12 mouse cellular contexts compared by ENCODE assay signal in the genomic region with DNA sequence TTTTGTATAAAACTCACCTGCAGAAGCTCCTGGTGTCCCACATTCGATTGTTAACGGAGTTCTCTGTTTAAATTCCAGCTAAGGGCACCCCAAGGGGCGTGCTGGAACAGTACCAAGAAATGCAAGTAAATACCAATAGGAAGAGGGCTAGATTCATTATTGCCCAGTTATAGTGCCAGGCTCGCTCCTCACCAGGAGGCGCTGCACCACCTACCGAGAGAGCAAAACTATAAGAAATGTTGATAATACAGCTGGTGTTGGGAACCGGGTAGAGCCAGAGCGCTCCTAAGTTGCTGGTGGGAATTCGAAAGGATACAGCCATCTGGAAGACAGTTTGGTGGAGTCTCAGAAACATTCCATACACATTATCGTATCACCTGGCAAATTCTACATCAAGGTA. TPM values are rescaled to one million over a fixed set of nuclear protein-coding genes. Genes with fewer than 3 reads are reported as not detected.
A peak's percentile ranks its signal among the peaks of the same experiment; 100 is the strongest.
DNase-seq lines count a peak whose midpoint lies in the region; ATAC-seq and TF ChIP-seq lines count a peak whose summit lies in the region.
"Had no signal": no experiment of that assay in that cellular context is flagged by ENCODE, and none has a peak within 500 bp of the region (broad histone marks: within the 10 kb centered on the region; RNA-seq: fewer than 3 reads in every experiment).

No protein-coding gene starts in this region.

- H3K9ac ChIP-seq in midbrain, embryonic 11.5 days (ENCODE audit: low read length): no peak overlapping the region
- H3K9ac ChIP-seq in midbrain, embryonic 15.5 days: no peak overlapping the region
- H3K9ac ChIP-seq: kidney, embryonic 15.5 days; limb, embryonic 15.5 days had no signal

- H3K4me3 ChIP-seq in left cerebral cortex, adult 2 months: no peak overlapping the region
- H3K4me3 ChIP-seq in midbrain, embryonic 11.5 days (ENCODE audit: low read depth, low read length): no peak overlapping the region
- H3K4me3 ChIP-seq in midbrain, embryonic 15.5 days: no peak overlapping the region
- H3K4me3 ChIP-seq: kidney, embryonic 15.5 days; limb, embryonic 15.5 days; myocyte had no signal

- H3K9me3 ChIP-seq in midbrain, embryonic 11.5 days (ENCODE audit: control insufficient read depth, low read length): no peaks in the 10 kb centered on the region
- no peaks in the 10 kb centered on the region for H3K9me3 ChIP-seq in midbrain, embryonic 15.5 days
- H3K9me3 ChIP-seq: kidney, embryonic 15.5 days; limb, embryonic 15.5 days had no signal

- no peak overlapping the region for H3K4me2 ChIP-seq in midbrain, embryonic 11.5 days
- H3K4me2 ChIP-seq in midbrain, embryonic 15.5 days: no peak overlapping the region
- H3K4me2 ChIP-seq: kidney, embryonic 15.5 days; limb, embryonic 15.5 days had no signal

- no peak overlapping the region for H3K27ac ChIP-seq in left cerebral cortex, adult 2 months
- no peak overlapping the region for H3K27ac ChIP-seq in midbrain, embryonic 11.5 days (ENCODE audit: low read depth, low read length)
- no peak overlapping the region for H3K27ac ChIP-seq in midbrain, embryonic 15.5 days
- H3K27ac ChIP-seq: kidney, embryonic 15.5 days; limb, embryonic 15.5 days had no signal

- no peaks in the 10 kb centered on the region for H3K4me1 ChIP-seq in midbrain, embryonic 11.5 days (ENCODE audit: control insufficient read depth, insufficient read depth, low read length)
- peaks cover 14% of the 10 kb centered on the region for H3K4me1 ChIP-seq in midbrain, embryonic 15.5 days

- no peak for ATAC-seq in CD4-positive, CD25-positive, alpha-beta regulatory T cell, adult 4 months
- peak; percentile 61; the same call in 1 of the 2 replicates for ATAC-seq in erythroid progenitor cell, adult 5-6 weeks (replicated peaks; ENCODE audit: low FRiP score, poor library complexity, severe bottlenecking)
- ATAC-seq in megakaryocyte-erythroid progenitor cell, adult 5-6 weeks (replicated peaks; ENCODE audit: low FRiP score, low TSS enrichment, poor library complexity, severe bottlenecking): 0 out of 2 replicates have a peak, but pooled peaks have one; percentile 30
- no peak for ATAC-seq in midbrain, embryonic 11.5 days (ENCODE audit: low FRiP score)
- ATAC-seq in midbrain, embryonic 15.5 days (replicated peaks): no peak
- ATAC-seq: activated CD4-positive, CD25-positive, alpha-beta regulatory T cell, adult 4 months had no signal

- intact Hi-C loops in left cerebral cortex, adult 2 months (cut with DNase I): loop anchor here (5.0 kb wide), 1 partner anchor 154 kb away; the partner anchor contains the start of gene Galnt2
- intact Hi-C loops in left cerebral cortex, postnatal 25 days (cut with DNase I): loop anchor here (5.0 kb wide), 1 partner anchor 154 kb away; the partner anchor contains the start of gene Galnt2

- peak; percentile 32; the same call in 1 of the 2 replicates for TF ChIP-seq CTCF in left cerebral cortex, adult 2 months (IDR thresholded peaks at IDR 0.05)

- no peaks in the 10 kb centered on the region for H3K36me3 ChIP-seq in midbrain, embryonic 11.5 days (ENCODE audit: control insufficient read depth, insufficient read depth, low read length)
- no peaks in the 10 kb centered on the region for H3K36me3 ChIP-seq in midbrain, embryonic 15.5 days (replicated peaks)
- H3K36me3 ChIP-seq: kidney, embryonic 15.5 days; limb, embryonic 15.5 days had no signal

- WGBS in midbrain, embryonic 11.5 days: 87% methylated on average over 10 of the region's 10 CpGs
- WGBS in midbrain, embryonic 15.5 days: 84% methylated on average over 10 of the region's 10 CpGs

- DNase-seq in CD4-positive, CD25-positive, alpha-beta regulatory T cell, adult 2 months (ENCODE audit: low read depth, low spot score): peak; percentile 17
- no peak for DNase-seq in left cerebral cortex, adult 2 months (ENCODE audit: extremely low spot score in 1 of 2, low spot score in 2 of 2)
- DNase-seq in left cerebral cortex, postnatal 25 days (ENCODE audit: low spot score in 2 of 2): no peak
- no peak for DNase-seq in midbrain, embryonic 11.5 days (ENCODE audit: low spot score, missing footprints)

- H3K27me3 ChIP-seq in midbrain, embryonic 11.5 days (ENCODE audit: control insufficient read depth, insufficient read depth, low read length): no peaks in the 10 kb centered on the region
- H3K27me3 ChIP-seq in midbrain, embryonic 15.5 days (replicated peaks): no peaks in the 10 kb centered on the region
- H3K27me3 ChIP-seq: kidney, embryonic 15.5 days; limb, embryonic 15.5 days had no signal

RNA-seq across cellular contexts. Expression of gene Urb2, which starts 56.7 kb away (rescaled TPM):
- 1 to 10 TPM; 2.5 to 7.8 TPM for polyA plus RNA-seq in CD4-positive, CD25-positive, alpha-beta regulatory T cell, adult 4 months (2017; shearing (Covaris generic))
- 10 to 100 TPM; 11.4 to 13.0 TPM for total RNA-seq in left cerebral cortex, adult 2 months (2021)
- 10 to 100 TPM; 13.2 to 13.8 TPM for total RNA-seq in left cerebral cortex, postnatal 25 days (2021)
- 10.9 and 11.5 TPM in 2 replicates for total RNA-seq in erythroid progenitor cell, adult 5-6 weeks (2015; ENCODE audit: low replicate concordance)
- total RNA-seq in erythroid progenitor cell, adult 5-6 weeks (2017; ENCODE audit: low replicate concordance): 8.5 and 10.7 TPM in 2 replicates
- 25.4 and 36.2 TPM in 2 replicates for total RNA-seq in megakaryocyte-erythroid progenitor cell, adult 5-6 weeks (2014; fragmentation: Nextera tagmentation)
- 28.0 and 28.1 TPM in 2 replicates for total RNA-seq in megakaryocyte-erythroid progenitor cell, adult 5-6 weeks (2017)
- polyA plus RNA-seq in midbrain, embryonic 11.5 days (2014; fragmentation: Nextera tagmentation; extraction: Ambion mirVana): 6.9 and 7.1 TPM in 2 replicates
- 3.5 and 4.1 TPM in 2 replicates for polyA plus RNA-seq in midbrain, embryonic 15.5 days (2015; fragmentation: Nextera tagmentation; extraction: Ambion mirVana)

RNA-seq across cellular contexts. Expression of gene Taf5l, which starts 56.8 kb away (rescaled TPM):
- 10 to 100 TPM; 12.3 to 13.2 TPM for polyA plus RNA-seq in CD4-positive, CD25-positive, alpha-beta regulatory T cell, adult 4 months (2017; shearing (Covaris generic))
- total RNA-seq in left cerebral cortex, adult 2 months (2021): 10 to 100 TPM; 22.8 to 24.2 TPM
- total RNA-seq in left cerebral cortex, postnatal 25 days (2021): 10 to 100 TPM; 21.2 to 21.8 TPM
- total RNA-seq in erythroid progenitor cell, adult 5-6 weeks (2015; ENCODE audit: low replicate concordance): 45.0 and 46.9 TPM in 2 replicates
- total RNA-seq in erythroid progenitor cell, adult 5-6 weeks (2017; ENCODE audit: low replicate concordance): 40.3 and 41.6 TPM in 2 replicates
- total RNA-seq in megakaryocyte-erythroid progenitor cell, adult 5-6 weeks (2014; fragmentation: Nextera tagmentation): 58.2 and 60.6 TPM in 2 replicates
- 34.3 and 52.8 TPM in 2 replicates for total RNA-seq in megakaryocyte-erythroid progenitor cell, adult 5-6 weeks (2017)
- 34.8 and 40.2 TPM in 2 replicates for polyA plus RNA-seq in midbrain, embryonic 11.5 days (2014; fragmentation: Nextera tagmentation; extraction: Ambion mirVana)
- 24.6 and 25.9 TPM in 2 replicates for polyA plus RNA-seq in midbrain, embryonic 15.5 days (2015; fragmentation: Nextera tagmentation; extraction: Ambion mirVana)

Comparison
In these comparisons a context has a peak if more than half of its experiments do, and no peak if none do; other contexts are left out.
1. ATAC-seq: peak in erythroid progenitor cell, adult 5-6 weeks (single experiment) and megakaryocyte-erythroid progenitor cell, adult 5-6 weeks (single experiment); none in CD4-positive, CD25-positive, alpha-beta regulatory T cell, adult 4 months (single experiment), midbrain, embryonic 11.5 days (single experiment) and midbrain, embryonic 15.5 days (single experiment).